Mouse (Mus musculus): Measurements from ENCODE around the gene Gpbar1. TPM values are rescaled to one million over a fixed set of nuclear protein-coding genes. Genes with fewer than 3 reads are reported as not detected.
A peak's percentile ranks its signal among the peaks of the same experiment; 100 is the strongest.

Gene Gpbar1
- 0.19 and 0.40 TPM in 2 replicates for polyA plus RNA-seq (2015; fragmentation: Nextera tagmentation; extraction: Ambion mirVana)

GRCm38 (mm10) chr1:74278538-74278937 lies at the start of gene Gpbar1:
Gene Gpbar1, plus strand, starts transcription at chr1:74278550.
- Histone ChIP-seq H3K27ac (ENCODE audit: low read length) (no peak within 1 kb of the TSS), H3K9me3 (ENCODE audit: control insufficient read depth, low read length) (no peaks in the 10 kb centered on the region), H3K4me2 (ENCODE audit: low read depth, low read length) (no peak within 1 kb of the TSS), H3K36me3 (ENCODE audit: control insufficient read depth, insufficient read depth, low read length) (peaks cover 30% of the 10 kb centered on the region), H3K27me3 (ENCODE audit: control insufficient read depth, insufficient read depth, low read depth, low read length) (no peaks in the 10 kb centered on the region), H3K9ac (ENCODE audit: low read length) (no peak within 1 kb of the TSS), H3K4me3 (ENCODE audit: low read length) (no peak within 1 kb of the TSS), H3K4me1 (replicated peaks; ENCODE audit: control insufficient read depth, insufficient read depth, low read length) (peaks cover 14% of the 10 kb centered on the region)
- 90% methylated on average over 10 of the region's 10 CpGs for whole genome bisulfite sequencing
- ATAC-seq (ENCODE audit: low read depth), result no peak

- H3K4me3 ChIP-seq (ENCODE audit: low read length), result no peak overlapping the region
- no peaks in the 10 kb centered on the region for H3K9me3 ChIP-seq (ENCODE audit: control insufficient read depth, low read length)
- H3K27me3 ChIP-seq (ENCODE audit: control insufficient read depth, insufficient read depth, low read depth, low read length), result no peaks in the 10 kb centered on the region
- H3K27ac ChIP-seq (ENCODE audit: low read length), result no peak overlapping the region
- no peaks in the 10 kb centered on the region for H3K4me1 ChIP-seq (replicated peaks; ENCODE audit: control insufficient read depth, insufficient read depth, low read length)
- H3K36me3 ChIP-seq (ENCODE audit: control insufficient read depth, insufficient read depth, low read length), result no peaks in the 10 kb centered on the region
- 28% methylated on average over 2 of the region's 2 CpGs for WGBS
- ATAC-seq (ENCODE audit: low read depth), result no peak
- H3K4me2 ChIP-seq (ENCODE audit: low read depth, low read length), result no peak overlapping the region
- H3K9ac ChIP-seq (ENCODE audit: low read length), result no peak overlapping the region
Observed at GRCm38 (mm10) chr1:74229942-74230341, 48.4 kb upstream of the Gpbar1 start.

- no peak overlapping the region for H3K27ac ChIP-seq (ENCODE audit: low read length)
- H3K27me3 ChIP-seq (ENCODE audit: control insufficient read depth, insufficient read depth, low read depth, low read length), result no peaks in the 10 kb centered on the region
- no peaks in the 10 kb centered on the region for H3K36me3 ChIP-seq (ENCODE audit: control insufficient read depth, insufficient read depth, low read length)
- no peak overlapping the region for H3K9ac ChIP-seq (ENCODE audit: low read length)
- H3K4me1 ChIP-seq (replicated peaks; ENCODE audit: control insufficient read depth, insufficient read depth, low read length), result no peaks in the 10 kb centered on the region
- ATAC-seq (ENCODE audit: low read depth), result no peak
- H3K4me2 ChIP-seq (ENCODE audit: low read depth, low read length), result no peak overlapping the region
- 29% methylated on average over 1 of the region's 1 CpGs for WGBS
- no peak overlapping the region for H3K4me3 ChIP-seq (ENCODE audit: low read length)
- no peaks in the 10 kb centered on the region for H3K9me3 ChIP-seq (ENCODE audit: control insufficient read depth, low read length)
Observed at GRCm38 (mm10) chr1:74230992-74231391, 47.4 kb upstream of the Gpbar1 start.

- Histone ChIP-seq H3K9me3 (ENCODE audit: control insufficient read depth, low read length) (no peaks in the 10 kb centered on the region), H3K4me3 (ENCODE audit: low read length) (peak within 1 kb of the TSS; percentile 83), H3K36me3 (ENCODE audit: control insufficient read depth, insufficient read depth, low read length) (no peaks in the 10 kb centered on the region), H3K9ac (ENCODE audit: low read length) (peak within 1 kb of the TSS; percentile 93), H3K27me3 (ENCODE audit: control insufficient read depth, insufficient read depth, low read depth, low read length) (no peaks in the 10 kb centered on the region), H3K4me1 (replicated peaks; ENCODE audit: control insufficient read depth, insufficient read depth, low read length) (peaks cover 30% of the 10 kb centered on the region), H3K4me2 (ENCODE audit: low read depth, low read length) (peak within 1 kb of the TSS; percentile 90), H3K27ac (ENCODE audit: low read length) (peak within 1 kb of the TSS; percentile 82)
- WGBS, result 2% methylated on average over 40 of the region's 55 CpGs
- peak; percentile 96 for ATAC-seq (ENCODE audit: low read depth)
Observed at GRCm38 (mm10) chr1:74235938-74236589, 42.3 kb upstream of the Gpbar1 start, which contains the start of gene Arpc2. Gene Arpc2, plus strand, starts transcription at chr1:74236084.

GRCm38 (mm10) chr1:74236590-74237317 lies 41.6 kb upstream of the Gpbar1 start:
- H3K27me3 ChIP-seq (ENCODE audit: control insufficient read depth, insufficient read depth, low read depth, low read length), result no peaks in the 10 kb centered on the region
- under 1% methylated on average over 41 of the region's 57 CpGs for WGBS
- H3K4me3 ChIP-seq (ENCODE audit: low read length), result peak overlapping the region; percentile 83
- H3K4me1 ChIP-seq (replicated peaks; ENCODE audit: control insufficient read depth, insufficient read depth, low read length), result peaks cover 30% of the 10 kb centered on the region
- H3K4me2 ChIP-seq (ENCODE audit: low read depth, low read length), result peak overlapping the region; percentile 75
- H3K27ac ChIP-seq (ENCODE audit: low read length), result peak overlapping the region; percentile 82
- H3K36me3 ChIP-seq (ENCODE audit: control insufficient read depth, insufficient read depth, low read length), result no peaks in the 10 kb centered on the region
- no peaks in the 10 kb centered on the region for H3K9me3 ChIP-seq (ENCODE audit: control insufficient read depth, low read length)
- ATAC-seq (ENCODE audit: low read depth), result peak; percentile 59
- peak overlapping the region; percentile 93 for H3K9ac ChIP-seq (ENCODE audit: low read length)

- Histone ChIP-seq H3K9me3 (ENCODE audit: control insufficient read depth, low read length) (no peaks in the 10 kb centered on the region), H3K4me1 (replicated peaks; ENCODE audit: control insufficient read depth, insufficient read depth, low read length) (peaks cover 30% of the 10 kb centered on the region), H3K27ac (ENCODE audit: low read length) (no peak overlapping the region), H3K27me3 (ENCODE audit: control insufficient read depth, insufficient read depth, low read depth, low read length) (no peaks in the 10 kb centered on the region), H3K4me3 (ENCODE audit: low read length) (peak overlapping the region; percentile 83), H3K9ac (ENCODE audit: low read length) (peak overlapping the region; percentile 93), H3K36me3 (ENCODE audit: control insufficient read depth, insufficient read depth, low read length) (no peaks in the 10 kb centered on the region), H3K4me2 (ENCODE audit: low read depth, low read length) (peak overlapping the region; percentile 75)
- 22% methylated on average over 5 of the region's 5 CpGs for whole genome bisulfite sequencing
- no peak for ATAC-seq (ENCODE audit: low read depth)
Observed at GRCm38 (mm10) chr1:74237671-74238070, 40.7 kb upstream of the Gpbar1 start.

- WGBS, result 63% methylated on average over 1 of the region's 1 CpGs
Observed at GRCm38 (mm10) chr1:74238136-74238535, 40.2 kb upstream of the Gpbar1 start.

GRCm38 (mm10) chr1:74239162-74239561 lies 39.2 kb upstream of the Gpbar1 start:
- Histone ChIP-seq H3K36me3 (ENCODE audit: control insufficient read depth, insufficient read depth, low read length) (no peaks in the 10 kb centered on the region), H3K9me3 (ENCODE audit: control insufficient read depth, low read length) (no peaks in the 10 kb centered on the region), H3K4me3 (ENCODE audit: low read length) (no peak overlapping the region), H3K27me3 (ENCODE audit: control insufficient read depth, insufficient read depth, low read depth, low read length) (no peaks in the 10 kb centered on the region), H3K4me2 (ENCODE audit: low read depth, low read length) (peak overlapping the region; percentile 75), H3K9ac (ENCODE audit: low read length) (no peak overlapping the region; the same call in 1 of the 2 replicates), H3K27ac (ENCODE audit: low read length) (no peak overlapping the region), H3K4me1 (replicated peaks; ENCODE audit: control insufficient read depth, insufficient read depth, low read length) (peaks cover 32% of the 10 kb centered on the region)
- 41% methylated on average over 7 of the region's 7 CpGs for WGBS
- ATAC-seq (ENCODE audit: low read depth), result no peak

More at GRCm38 (mm10) chr1:74238136-74238535, 40.2 kb upstream of the Gpbar1 start:
- Histone ChIP-seq H3K27me3 (ENCODE audit: control insufficient read depth, insufficient read depth, low read depth, low read length) (no peaks in the 10 kb centered on the region), H3K4me2 (ENCODE audit: low read depth, low read length) (peak overlapping the region; percentile 75), H3K4me3 (ENCODE audit: low read length) (peak overlapping the region; percentile 83), H3K27ac (ENCODE audit: low read length) (no peak overlapping the region), H3K4me1 (replicated peaks; ENCODE audit: control insufficient read depth, insufficient read depth, low read length) (peaks cover 30% of the 10 kb centered on the region), H3K9ac (ENCODE audit: low read length) (peak overlapping the region; percentile 93), H3K36me3 (ENCODE audit: control insufficient read depth, insufficient read depth, low read length) (no peaks in the 10 kb centered on the region), H3K9me3 (ENCODE audit: control insufficient read depth, low read length) (no peaks in the 10 kb centered on the region)
- ATAC-seq (ENCODE audit: low read depth), result no peak

- WGBS, result 43% methylated on average over 11 of the region's 11 CpGs
- no peaks in the 10 kb centered on the region for H3K9me3 ChIP-seq (ENCODE audit: control insufficient read depth, low read length)
- H3K27me3 ChIP-seq (ENCODE audit: control insufficient read depth, insufficient read depth, low read depth, low read length), result no peaks in the 10 kb centered on the region
- H3K9ac ChIP-seq (ENCODE audit: low read length), result no peak overlapping the region
- peaks cover 32% of the 10 kb centered on the region for H3K4me1 ChIP-seq (replicated peaks; ENCODE audit: control insufficient read depth, insufficient read depth, low read length)
- no peaks in the 10 kb centered on the region for H3K36me3 ChIP-seq (ENCODE audit: control insufficient read depth, insufficient read depth, low read length)
- peak overlapping the region; percentile 75; the same call in 1 of the 2 replicates for H3K4me2 ChIP-seq (ENCODE audit: low read depth, low read length)
- no peak overlapping the region for H3K4me3 ChIP-seq (ENCODE audit: low read length)
- no peak overlapping the region for H3K27ac ChIP-seq (ENCODE audit: low read length)
- ATAC-seq (ENCODE audit: low read depth), result no peak
Observed at GRCm38 (mm10) chr1:74239618-74240017, 38.7 kb upstream of the Gpbar1 start.

Measured in lung, embryonic 16.5 days (tissue).